Mouse (Mus musculus): ENCODE measurements at regions not wholly inside any gene's neighbourhood (a gene's known extent, or its start where the extent isn't known, plus 50 kb on each side); places are given as distances from the start of the nearest gene placed in this dataset.

DNA sequence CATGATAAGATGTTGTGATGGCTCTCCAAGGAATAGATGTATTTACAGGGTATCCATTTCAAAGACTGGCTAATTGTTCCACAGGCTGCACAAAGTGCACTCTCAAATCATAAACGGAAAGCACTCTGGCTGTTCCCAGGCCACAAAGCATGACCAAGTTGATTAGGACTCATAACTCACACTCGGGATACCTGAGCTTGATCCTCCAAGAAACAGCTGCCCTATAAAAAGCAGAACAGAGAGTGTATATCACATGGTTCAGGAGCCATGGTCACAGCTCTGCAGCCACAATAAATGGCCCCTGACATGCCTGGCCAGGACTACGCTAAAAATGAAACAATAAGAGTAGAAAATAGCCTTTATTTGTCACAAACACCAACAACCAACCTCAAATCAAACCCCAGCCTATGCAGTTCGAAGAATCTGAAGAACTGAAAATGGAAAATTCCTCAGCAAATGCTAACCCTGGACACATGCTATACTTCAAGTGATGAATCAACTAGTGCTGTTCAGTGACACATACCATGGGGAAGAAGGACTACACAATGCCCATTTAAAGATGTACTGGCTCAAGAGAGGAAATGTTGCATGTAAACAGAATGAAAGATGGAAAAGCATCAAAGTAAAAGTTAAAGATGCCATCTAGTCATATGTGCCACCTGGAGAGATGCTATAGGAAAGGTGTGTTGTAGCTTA, 473.5 kb downstream of the Gsdmc2 start:
- Histone ChIP-seq H3K27me3 (ENCODE audit: control insufficient read depth, insufficient read depth, low read length) (no peaks in the 10 kb centered on the region), H3K36me3 (ENCODE audit: control insufficient read depth, insufficient read depth, low read length) (no peaks in the 10 kb centered on the region), H3K4me1 (ENCODE audit: control insufficient read depth, insufficient read depth, low read length) (no peaks in the 10 kb centered on the region), H3K4me3 (ENCODE audit: low read depth, low read length) (no peak overlapping the region), H3K9me3 (ENCODE audit: control insufficient read depth, low read depth, low read length) (no peaks in the 10 kb centered on the region), H3K4me2 (replicated peaks; ENCODE audit: low read depth, low read length) (no peak overlapping the region), H3K9ac (replicated peaks; ENCODE audit: low read depth, low read length) (no peak overlapping the region), H3K27ac (ENCODE audit: low read length) (no peak overlapping the region)
- ATAC-seq (ENCODE audit: insufficient number of reproducible peaks, insufficient read depth, low FRiP score, low read depth), result no peak
- 72% methylated on average over 4 of the region's 4 CpGs for WGBS

DNA sequence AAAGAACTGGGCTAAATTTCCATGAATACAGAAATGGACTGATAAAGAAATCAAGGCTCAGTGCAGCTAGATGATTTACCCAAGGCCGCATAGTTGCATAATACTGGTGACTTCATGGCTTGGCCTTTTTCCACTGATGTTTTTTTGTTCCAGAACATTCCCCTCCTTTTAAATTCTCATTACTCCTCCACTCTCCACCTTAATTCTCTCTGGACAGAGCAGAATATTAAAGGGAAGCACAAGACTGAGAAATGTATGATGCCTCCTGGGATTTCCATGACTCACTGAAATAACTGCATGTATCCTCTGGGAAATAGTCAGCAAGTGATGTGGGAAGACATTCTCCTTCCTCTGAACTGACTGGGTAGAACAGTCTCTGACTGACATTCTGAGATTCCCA, 480.5 kb downstream of the Gsdmc2 start:
- Histone ChIP-seq H3K4me2 (replicated peaks; ENCODE audit: low read depth, low read length) (no peak overlapping the region), H3K27ac (ENCODE audit: low read length) (no peak overlapping the region), H3K9ac (replicated peaks; ENCODE audit: low read depth, low read length) (no peak overlapping the region), H3K36me3 (ENCODE audit: control insufficient read depth, insufficient read depth, low read length) (no peaks in the 10 kb centered on the region), H3K4me3 (ENCODE audit: low read depth, low read length) (no peak overlapping the region), H3K4me1 (ENCODE audit: control insufficient read depth, insufficient read depth, low read length) (no peaks in the 10 kb centered on the region), H3K9me3 (ENCODE audit: control insufficient read depth, low read depth, low read length) (no peaks in the 10 kb centered on the region), H3K27me3 (ENCODE audit: control insufficient read depth, insufficient read depth, low read length) (no peaks in the 10 kb centered on the region)
- no peak for ATAC-seq (ENCODE audit: insufficient number of reproducible peaks, insufficient read depth, low FRiP score, low read depth)
- 91% methylated on average over 1 of the region's 1 CpGs for WGBS

DNA sequence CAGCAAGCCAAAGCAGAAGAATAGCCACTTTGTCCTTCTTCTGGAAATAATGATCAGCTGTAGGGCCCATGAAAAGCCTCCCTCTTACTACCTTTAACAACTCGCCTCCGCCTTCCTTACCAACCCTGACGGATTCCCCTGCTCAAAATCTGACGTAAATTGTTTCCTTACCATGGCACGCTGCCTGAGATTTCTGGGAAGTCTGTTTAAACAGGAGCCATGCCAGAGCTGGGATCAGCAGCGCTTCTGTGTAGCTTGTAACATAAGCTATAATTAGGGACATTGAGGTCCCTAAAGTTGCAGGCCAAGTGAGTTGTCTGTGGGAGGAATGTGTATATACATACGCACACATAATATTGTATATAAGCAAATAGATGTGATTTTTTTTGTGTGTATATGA, 484.6 kb downstream of the Gsdmc2 start:
- no peak for ATAC-seq (ENCODE audit: insufficient number of reproducible peaks, insufficient read depth, low FRiP score, low read depth)
- H3K27ac ChIP-seq (ENCODE audit: low read length), result no peak overlapping the region

DNA sequence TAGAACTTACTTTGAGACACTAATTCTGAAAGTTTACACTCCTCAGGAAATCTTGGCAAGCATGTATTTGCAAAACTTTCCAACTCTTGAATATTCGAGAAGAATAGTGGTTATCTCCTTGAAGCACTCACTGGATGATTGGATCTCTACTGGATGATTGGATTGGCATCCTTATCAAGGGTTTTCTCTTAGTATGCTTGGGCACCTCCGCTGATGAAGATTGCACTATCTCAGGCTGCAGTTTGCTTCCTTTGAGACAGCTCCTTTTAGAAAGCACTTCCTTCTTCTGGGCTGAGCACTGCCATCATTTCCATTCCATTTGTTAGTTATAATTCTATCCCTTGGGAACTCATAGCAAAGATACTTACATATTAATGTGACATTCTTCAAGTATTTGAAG, 503.2 kb downstream of the Gsdmc2 start:
- Histone ChIP-seq H3K9ac (replicated peaks; ENCODE audit: low read depth, low read length) (no peak overlapping the region), H3K27me3 (ENCODE audit: control insufficient read depth, insufficient read depth, low read length) (no peaks in the 10 kb centered on the region), H3K4me2 (replicated peaks; ENCODE audit: low read depth, low read length) (no peak overlapping the region), H3K4me1 (ENCODE audit: control insufficient read depth, insufficient read depth, low read length) (no peaks in the 10 kb centered on the region), H3K27ac (ENCODE audit: low read length) (no peak overlapping the region), H3K9me3 (ENCODE audit: control insufficient read depth, low read depth, low read length) (no peaks in the 10 kb centered on the region), H3K4me3 (ENCODE audit: low read depth, low read length) (no peak overlapping the region), H3K36me3 (ENCODE audit: control insufficient read depth, insufficient read depth, low read length) (no peaks in the 10 kb centered on the region)
- ATAC-seq (ENCODE audit: insufficient number of reproducible peaks, insufficient read depth, low FRiP score, low read depth), result no peak
- WGBS, result 70% methylated on average over 2 of the region's 2 CpGs

More for the DNA sequence above, 484.6 kb downstream of the Gsdmc2 start:
- H3K4me1 ChIP-seq (ENCODE audit: control insufficient read depth, insufficient read depth, low read length), result no peaks in the 10 kb centered on the region
- H3K36me3 ChIP-seq (ENCODE audit: control insufficient read depth, insufficient read depth, low read length), result no peaks in the 10 kb centered on the region
- H3K9me3 ChIP-seq (ENCODE audit: control insufficient read depth, low read depth, low read length), result no peaks in the 10 kb centered on the region
- H3K4me2 ChIP-seq (replicated peaks; ENCODE audit: low read depth, low read length), result no peak overlapping the region
- H3K9ac ChIP-seq (replicated peaks; ENCODE audit: low read depth, low read length), result no peak overlapping the region
- WGBS, result 70% methylated on average over 7 of the region's 7 CpGs
- H3K4me3 ChIP-seq (ENCODE audit: low read depth, low read length), result no peak overlapping the region
- H3K27me3 ChIP-seq (ENCODE audit: control insufficient read depth, insufficient read depth, low read length), result no peaks in the 10 kb centered on the region

DNA sequence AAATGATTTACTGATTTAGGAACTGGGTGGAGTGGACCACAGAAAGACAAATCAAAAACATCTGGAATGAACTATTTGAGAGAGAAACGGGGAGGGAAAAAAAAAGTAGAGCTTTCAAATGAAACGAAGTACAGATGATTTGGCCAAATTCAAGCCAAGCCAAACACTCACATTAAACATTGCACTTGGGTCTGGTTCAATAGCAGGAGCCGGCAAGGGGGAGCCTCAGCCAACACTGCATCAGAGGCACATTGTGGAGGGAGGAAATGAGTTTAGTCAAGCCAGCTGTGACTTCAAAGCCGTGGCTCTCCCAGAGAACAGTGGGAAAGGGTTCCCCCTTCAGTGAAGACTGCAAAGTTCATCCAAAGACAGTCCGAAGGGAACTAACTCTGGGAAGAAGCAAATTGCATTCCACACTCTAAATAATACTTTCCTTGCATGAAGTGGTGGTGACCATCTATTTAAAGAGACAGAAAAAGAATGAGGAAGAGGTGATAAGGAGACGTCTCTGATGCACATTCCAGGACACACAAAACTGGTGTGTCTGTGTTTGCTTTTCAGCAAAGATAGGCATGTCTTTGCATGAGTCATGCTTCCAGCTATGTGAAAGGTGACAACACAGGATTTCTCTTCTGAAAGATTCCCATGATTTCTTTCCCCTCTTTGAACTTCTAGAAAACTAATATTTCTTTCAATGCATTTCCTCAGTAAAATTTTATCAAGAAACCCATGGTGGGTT, 504.5 kb downstream of the Gsdmc2 start:
- Histone ChIP-seq H3K4me2 (replicated peaks; ENCODE audit: low read depth, low read length) (no peak overlapping the region), H3K4me1 (ENCODE audit: control insufficient read depth, insufficient read depth, low read length) (no peaks in the 10 kb centered on the region), H3K4me3 (ENCODE audit: low read depth, low read length) (no peak overlapping the region), H3K27me3 (ENCODE audit: control insufficient read depth, insufficient read depth, low read length) (no peaks in the 10 kb centered on the region), H3K9ac (replicated peaks; ENCODE audit: low read depth, low read length) (no peak overlapping the region), H3K9me3 (ENCODE audit: control insufficient read depth, low read depth, low read length) (no peaks in the 10 kb centered on the region), H3K36me3 (ENCODE audit: control insufficient read depth, insufficient read depth, low read length) (no peaks in the 10 kb centered on the region), H3K27ac (ENCODE audit: low read length) (no peak overlapping the region)
- ATAC-seq (ENCODE audit: insufficient number of reproducible peaks, insufficient read depth, low FRiP score, low read depth), result peak; percentile 87; the same call in 1 of the 2 replicates
- 7% methylated on average over 6 of the region's 6 CpGs for WGBS

DNA sequence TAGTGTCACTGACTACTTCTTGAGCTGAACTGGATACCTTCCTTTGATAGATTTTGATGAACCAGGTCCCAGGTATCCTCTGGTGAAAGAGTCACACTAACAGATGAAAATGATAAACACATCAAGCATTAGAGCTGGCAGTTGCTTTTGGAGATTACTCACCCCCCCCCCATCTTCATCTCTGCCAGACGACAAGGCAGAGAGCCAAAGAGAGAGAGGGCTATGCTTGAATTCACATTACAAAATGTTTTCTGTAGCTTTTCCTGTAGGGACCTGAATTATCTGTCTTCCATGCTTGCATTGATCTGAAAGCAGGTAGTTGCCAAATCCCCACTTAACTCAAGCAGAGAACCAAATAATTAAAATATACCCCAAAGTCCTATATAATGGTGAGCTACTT, 525.3 kb downstream of the Gsdmc2 start:
- Histone ChIP-seq H3K27me3 (ENCODE audit: control insufficient read depth, insufficient read depth, low read length) (no peaks in the 10 kb centered on the region), H3K4me1 (ENCODE audit: control insufficient read depth, insufficient read depth, low read length) (no peaks in the 10 kb centered on the region), H3K9ac (replicated peaks; ENCODE audit: low read depth, low read length) (no peak overlapping the region), H3K4me3 (ENCODE audit: low read depth, low read length) (no peak overlapping the region), H3K9me3 (ENCODE audit: control insufficient read depth, low read depth, low read length) (no peaks in the 10 kb centered on the region), H3K36me3 (ENCODE audit: control insufficient read depth, insufficient read depth, low read length) (no peaks in the 10 kb centered on the region), H3K4me2 (replicated peaks; ENCODE audit: low read depth, low read length) (no peak overlapping the region), H3K27ac (ENCODE audit: low read length) (no peak overlapping the region)
- WGBS, result 21% methylated on average over 1 of the region's 1 CpGs
- no peak for ATAC-seq (ENCODE audit: insufficient number of reproducible peaks, insufficient read depth, low FRiP score, low read depth)

DNA sequence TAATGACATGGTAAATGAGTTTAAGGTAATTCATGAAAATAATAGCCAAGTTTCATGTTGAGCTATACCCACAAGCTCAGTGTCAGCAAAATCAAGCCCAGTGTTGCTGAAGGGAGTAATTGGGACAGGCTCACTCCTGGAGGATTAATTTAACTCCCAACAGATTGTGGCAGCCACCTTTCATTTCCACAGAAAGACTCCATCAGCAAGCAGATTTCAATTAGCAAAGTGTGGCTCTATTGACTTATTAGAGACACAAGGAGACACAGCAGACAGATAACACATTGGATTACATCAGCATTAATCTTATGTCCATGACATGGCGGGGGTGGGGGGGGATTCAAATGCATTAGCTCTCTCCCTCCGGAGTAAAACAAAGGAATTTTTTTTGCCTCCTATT, 534.6 kb downstream of the Gsdmc2 start:
- ATAC-seq (ENCODE audit: insufficient number of reproducible peaks, insufficient read depth, low FRiP score, low read depth), result no peak
- no peak overlapping the region for H3K9ac ChIP-seq (replicated peaks; ENCODE audit: low read depth, low read length)
- no peak overlapping the region for H3K4me3 ChIP-seq (ENCODE audit: low read depth, low read length)
- no peaks in the 10 kb centered on the region for H3K9me3 ChIP-seq (ENCODE audit: control insufficient read depth, low read depth, low read length)
- no peak overlapping the region for H3K4me2 ChIP-seq (replicated peaks; ENCODE audit: low read depth, low read length)
- no peak overlapping the region for H3K27ac ChIP-seq (ENCODE audit: low read length)
- WGBS, result 45% methylated on average over 2 of the region's 2 CpGs
- no peaks in the 10 kb centered on the region for H3K36me3 ChIP-seq (ENCODE audit: control insufficient read depth, insufficient read depth, low read length)
- H3K27me3 ChIP-seq (ENCODE audit: control insufficient read depth, insufficient read depth, low read length), result no peaks in the 10 kb centered on the region
- no peaks in the 10 kb centered on the region for H3K4me1 ChIP-seq (ENCODE audit: control insufficient read depth, insufficient read depth, low read length)

DNA sequence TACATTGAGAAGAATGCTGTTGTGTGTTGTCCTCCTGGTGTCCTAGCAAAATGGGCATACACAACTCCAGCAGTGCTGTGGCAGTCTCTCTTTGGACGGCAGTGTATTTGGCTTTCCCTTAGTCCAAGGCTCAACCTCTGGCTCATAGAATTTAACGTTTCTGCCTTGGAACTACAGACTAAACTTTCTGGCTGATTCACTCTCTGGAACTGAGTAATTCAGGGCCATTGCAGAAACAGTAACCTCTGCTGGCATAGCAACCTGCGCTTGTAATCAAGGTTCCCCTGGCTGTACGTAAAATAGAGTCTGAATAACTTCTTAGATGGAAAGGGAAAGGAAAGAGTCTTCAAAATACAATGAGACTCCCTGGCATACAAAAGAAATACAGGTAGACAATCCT, 545.7 kb downstream of the Gsdmc2 start:
- Histone ChIP-seq H3K4me1 (ENCODE audit: control insufficient read depth, insufficient read depth, low read length) (no peaks in the 10 kb centered on the region), H3K27ac (ENCODE audit: low read length) (no peak overlapping the region), H3K9me3 (ENCODE audit: control insufficient read depth, low read depth, low read length) (no peaks in the 10 kb centered on the region), H3K4me3 (ENCODE audit: low read depth, low read length) (no peak overlapping the region), H3K9ac (replicated peaks; ENCODE audit: low read depth, low read length) (no peak overlapping the region), H3K4me2 (replicated peaks; ENCODE audit: low read depth, low read length) (no peak overlapping the region), H3K27me3 (ENCODE audit: control insufficient read depth, insufficient read depth, low read length) (no peaks in the 10 kb centered on the region), H3K36me3 (ENCODE audit: control insufficient read depth, insufficient read depth, low read length) (no peaks in the 10 kb centered on the region)
- 72% methylated on average over 4 of the region's 4 CpGs for WGBS
- ATAC-seq (ENCODE audit: insufficient number of reproducible peaks, insufficient read depth, low FRiP score, low read depth), result no peak

DNA sequence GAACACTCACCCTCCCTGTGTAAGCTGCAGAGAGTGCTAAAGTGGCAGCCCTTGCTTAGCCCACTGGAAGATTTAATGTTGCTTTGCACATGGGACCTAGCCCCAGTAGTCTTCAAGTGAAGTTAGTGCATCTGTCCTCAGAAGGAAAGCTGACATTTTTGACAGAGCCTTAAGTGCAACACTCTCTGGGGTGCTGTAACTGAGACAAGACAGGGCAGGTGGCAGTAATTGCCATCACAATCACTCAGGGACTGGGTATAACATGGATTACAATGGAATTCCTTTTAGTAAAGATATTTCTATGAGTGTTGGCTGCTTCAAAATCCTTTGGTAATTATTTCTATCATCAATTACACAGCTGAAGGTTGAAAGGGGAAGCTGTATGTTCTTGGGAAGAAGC, 556.4 kb downstream of the Gsdmc2 start:
- Histone ChIP-seq H3K4me1 (ENCODE audit: control insufficient read depth, insufficient read depth, low read length) (no peaks in the 10 kb centered on the region), H3K4me3 (ENCODE audit: low read depth, low read length) (no peak overlapping the region), H3K36me3 (ENCODE audit: control insufficient read depth, insufficient read depth, low read length) (no peaks in the 10 kb centered on the region), H3K4me2 (replicated peaks; ENCODE audit: low read depth, low read length) (no peak overlapping the region), H3K27me3 (ENCODE audit: control insufficient read depth, insufficient read depth, low read length) (no peaks in the 10 kb centered on the region), H3K9me3 (ENCODE audit: control insufficient read depth, low read depth, low read length) (no peaks in the 10 kb centered on the region), H3K9ac (replicated peaks; ENCODE audit: low read depth, low read length) (no peak overlapping the region), H3K27ac (ENCODE audit: low read length) (no peak overlapping the region)
- ATAC-seq (ENCODE audit: insufficient number of reproducible peaks, insufficient read depth, low FRiP score, low read depth), result no peak
